In genomic region chr19:3401943-3402342, GRCm38 (mm10) we compare ENCODE assay signal across 30 mouse cellular contexts. TPM values are rescaled to one million over a fixed set of nuclear protein-coding genes. Genes with fewer than 3 reads are reported as not detected.
DNase-seq lines count a peak whose midpoint lies in the region; ATAC-seq and TF ChIP-seq lines count a peak whose summit lies in the region.
"Had no signal": no experiment of that assay in that cellular context is flagged by ENCODE, and none has a peak within 500 bp of the region (broad histone marks: within the 10 kb centered on the region; RNA-seq: fewer than 3 reads in every experiment).

No protein-coding gene starts in this region.

- peak; percentile 77 to 82 for DNase-seq in cerebellum, postnatal 10 days
- DNase-seq in cerebellum, adult 9-10 months: no peak
- DNase-seq in heart, adult 9 months (ENCODE audit: low spot score in 2 of 2): no peak
- DNase-seq in hindbrain, postnatal 0 days (ENCODE audit: low spot score): peak; percentile 53
- DNase-seq in hindbrain, embryonic 11.5 days (ENCODE audit: low spot score): no peak
- DNase-seq: adrenal gland, postnatal 10 days; cerebellum, postnatal 25 days; embryo, embryonic 11 days; gastrocnemius, adult 2 months; kidney, adult 8-10 months; kidney, postnatal 25 days; layer of hippocampus, postnatal 36 days; lung, adult 18-20 months; lung, postnatal 14 days; midbrain, embryonic 14.5 days; thymus, adult 18-20 months; thymus, postnatal 36 days had no signal

- H3K27me3 ChIP-seq in heart, embryonic 15.5 days: no peaks in the 10 kb centered on the region
- no peaks in the 10 kb centered on the region for H3K27me3 ChIP-seq in hindbrain, postnatal 0 days (ENCODE audit: insufficient read depth, low read length)
- no peaks in the 10 kb centered on the region for H3K27me3 ChIP-seq in hindbrain, embryonic 11.5 days (ENCODE audit: control insufficient read depth, insufficient read depth, low read length)
- H3K27me3 ChIP-seq in kidney, embryonic 15.5 days: no peaks in the 10 kb centered on the region
- H3K27me3 ChIP-seq: embryonic facial prominence, embryonic 13.5 days; forebrain, embryonic 12.5 days; neural tube, embryonic 13.5 days had no signal

- H3K4me1 ChIP-seq in heart, embryonic 15.5 days (replicated peaks): peaks cover 16% of the 10 kb centered on the region
- H3K4me1 ChIP-seq in hindbrain, postnatal 0 days (ENCODE audit: insufficient read depth, low read length): no peaks in the 10 kb centered on the region
- no peaks in the 10 kb centered on the region for H3K4me1 ChIP-seq in hindbrain, embryonic 11.5 days (replicated peaks; ENCODE audit: control insufficient read depth, insufficient read depth, low read length)
- H3K4me1 ChIP-seq in kidney, embryonic 15.5 days: peaks cover 4% of the 10 kb centered on the region; the same call in 1 of the 2 replicates
- H3K4me1 ChIP-seq: embryonic facial prominence, embryonic 13.5 days; forebrain, embryonic 12.5 days; hindbrain, embryonic 12.5 days; limb, embryonic 13.5 days; liver, embryonic 12.5 days; neural tube, embryonic 13.5 days had no signal

- TF ChIP-seq CTCF in hindbrain, postnatal 0 days (IDR thresholded peaks at IDR 0.05; ENCODE audit: low read depth): 0 out of 2 replicates have a peak, but pooled peaks have one; percentile 5

- WGBS in heart, embryonic 15.5 days: 34% methylated on average over 7 of the region's 7 CpGs
- WGBS in hindbrain, postnatal 0 days: 41% methylated on average over 7 of the region's 7 CpGs
- WGBS in hindbrain, embryonic 11.5 days: 64% methylated on average over 7 of the region's 7 CpGs
- WGBS in kidney, embryonic 15.5 days: 53% methylated on average over 7 of the region's 7 CpGs

- no peak overlapping the region for H3K9ac ChIP-seq in heart, embryonic 15.5 days
- no peak overlapping the region for H3K9ac ChIP-seq in hindbrain, postnatal 0 days (replicated peaks; ENCODE audit: low read length)
- no peak overlapping the region for H3K9ac ChIP-seq in hindbrain, embryonic 11.5 days (ENCODE audit: low read depth, low read length)
- H3K9ac ChIP-seq in kidney, embryonic 15.5 days: no peak overlapping the region
- H3K9ac ChIP-seq: embryonic facial prominence, embryonic 13.5 days; forebrain, embryonic 12.5 days; hindbrain, embryonic 12.5 days; limb, embryonic 13.5 days; liver, embryonic 12.5 days; neural tube, embryonic 13.5 days had no signal

- no peaks in the 10 kb centered on the region for H3K9me3 ChIP-seq in heart, embryonic 15.5 days (replicated peaks)
- no peaks in the 10 kb centered on the region for H3K9me3 ChIP-seq in hindbrain, postnatal 0 days (ENCODE audit: low read length)
- H3K9me3 ChIP-seq in hindbrain, embryonic 11.5 days (ENCODE audit: control insufficient read depth, low read length): 0 out of 2 replicates have a peak, but pooled peaks cover 2% of the 10 kb centered on the region
- no peaks in the 10 kb centered on the region for H3K9me3 ChIP-seq in kidney, embryonic 15.5 days (replicated peaks)
- H3K9me3 ChIP-seq: embryonic facial prominence, embryonic 13.5 days; forebrain, embryonic 12.5 days; liver, embryonic 12.5 days; neural tube, embryonic 13.5 days had no signal

- peak; percentile 73 for ATAC-seq in heart, embryonic 15.5 days (replicated peaks; ENCODE audit: insufficient number of reproducible peaks, insufficient read depth, low FRiP score, low read depth)
- ATAC-seq in hindbrain, postnatal 0 days: peak; percentile 80
- ATAC-seq in hindbrain, embryonic 11.5 days (ENCODE audit: low FRiP score): no peak
- 0 out of 2 replicates have a peak, but pooled peaks have one; percentile 17 for ATAC-seq in common myeloid progenitor, adult 5-6 weeks (replicated peaks; ENCODE audit: low read depth, poor library complexity, severe bottlenecking)
- no peak for ATAC-seq in kidney, embryonic 15.5 days (replicated peaks; ENCODE audit: low FRiP score)
- ATAC-seq: liver, embryonic 12.5 days had no signal

- no peak overlapping the region for H3K27ac ChIP-seq in heart, embryonic 15.5 days
- no peak overlapping the region for H3K27ac ChIP-seq in hindbrain, postnatal 0 days
- no peak overlapping the region for H3K27ac ChIP-seq in hindbrain, embryonic 11.5 days (ENCODE audit: low read depth, low read length)
- H3K27ac ChIP-seq in kidney, embryonic 15.5 days: no peak overlapping the region
- H3K27ac ChIP-seq: embryonic facial prominence, embryonic 13.5 days; forebrain, embryonic 12.5 days; gastrocnemius, adult 2 months; hindbrain, embryonic 12.5 days; layer of hippocampus, adult 2 months; limb, embryonic 13.5 days; liver, embryonic 12.5 days; neural tube, embryonic 13.5 days had no signal

- no peaks in the 10 kb centered on the region for H3K36me3 ChIP-seq in heart, embryonic 15.5 days
- no peaks in the 10 kb centered on the region for H3K36me3 ChIP-seq in hindbrain, postnatal 0 days (ENCODE audit: insufficient read depth, low read length)
- H3K36me3 ChIP-seq in hindbrain, embryonic 11.5 days (ENCODE audit: control insufficient read depth, insufficient read depth, low read length): no peaks in the 10 kb centered on the region
- no peaks in the 10 kb centered on the region for H3K36me3 ChIP-seq in kidney, embryonic 15.5 days
- H3K36me3 ChIP-seq: embryonic facial prominence, embryonic 13.5 days; forebrain, embryonic 12.5 days; hindbrain, embryonic 12.5 days; limb, embryonic 13.5 days; liver, embryonic 12.5 days; neural tube, embryonic 13.5 days had no signal

- H3K4me2 ChIP-seq in heart, embryonic 15.5 days: peak overlapping the region; percentile 15; the same call in 1 of the 2 replicates
- no peak overlapping the region for H3K4me2 ChIP-seq in hindbrain, postnatal 0 days (ENCODE audit: low read depth, low read length)
- no peak overlapping the region for H3K4me2 ChIP-seq in hindbrain, embryonic 11.5 days (replicated peaks; ENCODE audit: low read depth, low read length)
- H3K4me2 ChIP-seq in kidney, embryonic 15.5 days: no peak overlapping the region
- H3K4me2 ChIP-seq: embryonic facial prominence, embryonic 13.5 days; forebrain, embryonic 12.5 days; hindbrain, embryonic 12.5 days; limb, embryonic 13.5 days; liver, embryonic 12.5 days; neural tube, embryonic 13.5 days had no signal

- no peak overlapping the region for H3K4me3 ChIP-seq in heart, embryonic 15.5 days
- H3K4me3 ChIP-seq in hindbrain, postnatal 0 days (ENCODE audit: low read length): no peak overlapping the region
- H3K4me3 ChIP-seq in hindbrain, embryonic 11.5 days (ENCODE audit: low read depth, low read length): no peak overlapping the region
- no peak overlapping the region for H3K4me3 ChIP-seq in kidney, embryonic 15.5 days (replicated peaks)
- H3K4me3 ChIP-seq: embryonic facial prominence, embryonic 13.5 days; erythroblast, embryonic 14.5 days; forebrain, embryonic 12.5 days; gastrocnemius, adult 2 months; hindbrain, embryonic 12.5 days; layer of hippocampus, adult 2 months; limb, embryonic 13.5 days; liver, embryonic 12.5 days; megakaryocyte, embryonic 14.5 days; neural tube, embryonic 13.5 days had no signal

RNA-seq across cellular contexts. Expression of gene Gal, which starts 12.4 kb away (rescaled TPM):
- polyA plus RNA-seq in heart, embryonic 15.5 days (2015; fragmentation: Nextera tagmentation; extraction: Ambion mirVana): 6.2 and 7.5 TPM in 2 replicates
- total RNA-seq in hindbrain, postnatal 0 days (2014; rRNA removed): 0.75 and 3.7 TPM in 2 replicates
- 29.4 and 40.6 TPM in 2 replicates for polyA plus RNA-seq in hindbrain, postnatal 0 days (2015; fragmentation: Nextera tagmentation; extraction: Ambion mirVana)
- polyA plus RNA-seq in hindbrain, embryonic 11.5 days (2014; fragmentation: Nextera tagmentation; extraction: Ambion mirVana): 1.3 and 3.5 TPM in 2 replicates
- total RNA-seq in common myeloid progenitor, adult 5-6 weeks (2017): not detected in 2 replicates
- 0.72 and 1.2 TPM in 2 replicates for polyA plus RNA-seq in kidney, embryonic 15.5 days (2015; fragmentation: Nextera tagmentation; extraction: Ambion mirVana)
- total RNA-seq: gastrocnemius, postnatal 4 days had no signal
- polyA plus RNA-seq: erythroblast, embryonic 14.5 days had no signal

RNA-seq across cellular contexts. Expression of gene Tesmin, which starts 13.3 kb away (rescaled TPM):
- 0.69 and 1.5 TPM in 2 replicates for polyA plus RNA-seq in heart, embryonic 15.5 days (2015; fragmentation: Nextera tagmentation; extraction: Ambion mirVana)
- 1.3 and 1.5 TPM in 2 replicates for total RNA-seq in hindbrain, postnatal 0 days (2014; rRNA removed)
- 0.97 and 1.1 TPM in 2 replicates for polyA plus RNA-seq in hindbrain, postnatal 0 days (2015; fragmentation: Nextera tagmentation; extraction: Ambion mirVana)
- 0.36 and 0.38 TPM in 2 replicates for polyA plus RNA-seq in hindbrain, embryonic 11.5 days (2014; fragmentation: Nextera tagmentation; extraction: Ambion mirVana)
- 1.8 and 2.3 TPM in 2 replicates for total RNA-seq in common myeloid progenitor, adult 5-6 weeks (2017)
- polyA plus RNA-seq in kidney, embryonic 15.5 days (2015; fragmentation: Nextera tagmentation; extraction: Ambion mirVana): 0.43 and 0.53 TPM in 2 replicates
- polyA plus RNA-seq: neural tube, embryonic 13.5 days had no signal

Comparison
In these comparisons a context has a peak if more than half of its experiments do, and no peak if none do; other contexts are left out.
1. DNase-seq: peak in cerebellum, postnatal 10 days (2 of 2) and hindbrain, postnatal 0 days (single experiment); none in cerebellum, adult 9-10 months (single experiment), heart, adult 9 months (0 of 2) and hindbrain, embryonic 11.5 days (single experiment).
2. ATAC-seq: peak in heart, embryonic 15.5 days (single experiment), hindbrain, postnatal 0 days (single experiment) and common myeloid progenitor, adult 5-6 weeks (single experiment); none in hindbrain, embryonic 11.5 days (single experiment) and kidney, embryonic 15.5 days (single experiment).